ENCODE assay signal across 7 mouse cellular contexts in genomic region chr16:87501304-87502078, GRCm38 (mm10). TPM values are rescaled to one million over a fixed set of nuclear protein-coding genes. Genes with fewer than 3 reads are reported as not detected.
DNase-seq lines count a peak whose midpoint lies in the region; ATAC-seq and TF ChIP-seq lines count a peak whose summit lies in the region.

No protein-coding gene starts in this region.

- no peaks in the 10 kb centered on the region for H3K27me3 ChIP-seq in heart, embryonic 10.5 days (ENCODE audit: insufficient read depth, poor library complexity, severe bottlenecking)
- H3K27me3 ChIP-seq in liver, embryonic 11.5 days (replicated peaks; ENCODE audit: control insufficient read depth, insufficient read depth, low read length) = no peaks in the 10 kb centered on the region

- H3K4me1 ChIP-seq in ES-E14 (ENCODE audit: control insufficient read depth in 2 of 2, insufficient read depth in 2 of 2, low read length in 2 of 2, poor library complexity in 1 of 2) = peaks cover 0 to 2% of the 10 kb centered on the region in 2 experiments; a peak in 2 of 4 replicates
- peaks cover 18% of the 10 kb centered on the region for H3K4me1 ChIP-seq in heart, embryonic 10.5 days
- peaks cover 9% of the 10 kb centered on the region for H3K4me1 ChIP-seq in liver, embryonic 11.5 days (replicated peaks; ENCODE audit: control insufficient read depth, insufficient read depth, low read length)

- no peak overlapping the region for H3K27ac ChIP-seq in ES-E14 (ENCODE audit: insufficient read depth, low read depth, low read length, poor library complexity, severe bottlenecking)
- peak overlapping the region; percentile 65; the same call in 1 of the 2 replicates for H3K27ac ChIP-seq in heart, embryonic 10.5 days
- no peak overlapping the region for H3K27ac ChIP-seq in liver, embryonic 11.5 days (ENCODE audit: low read depth, low read length)

- 21% methylated on average over 13 of the region's 13 CpGs for WGBS in heart, embryonic 10.5 days
- WGBS in liver, embryonic 11.5 days = 38% methylated on average over 13 of the region's 13 CpGs

- peak; percentile 40 for DNase-seq in ES-E14 (ENCODE audit: low read depth, low spot score)
- DNase-seq in MEL-GATA-1-ER (ENCODE audit: extremely low read depth, low read depth) = peak; percentile 56
- peak; percentile 86 for DNase-seq in heart, embryonic 10.5 days (ENCODE audit: low spot score)
- peak; percentile 51 for DNase-seq in liver, embryonic 11.5 days (ENCODE audit: low spot score)
- no peak for DNase-seq in layer of hippocampus, adult 11-12 months (ENCODE audit: low spot score)
- DNase-seq in cerebellum, postnatal 14 days = no peak

- in situ Hi-C loops in ES-E14 (cut with MboI; ENCODE audit: low sequenced_read_pairs in 2 of 2, unreplicated experiment in 2 of 2) = loop anchor here in 1 of 2 experiments (25.0 kb wide), 1 partner anchor 261 kb away; no protein-coding TSS in a partner anchor

- H3K36me3 ChIP-seq in ES-E14 (ENCODE audit: control insufficient read depth, insufficient read depth, low read length, poor library complexity, severe bottlenecking) = no peaks in the 10 kb centered on the region
- H3K36me3 ChIP-seq in heart, embryonic 10.5 days = no peaks in the 10 kb centered on the region
- H3K36me3 ChIP-seq in liver, embryonic 11.5 days (ENCODE audit: control insufficient read depth, insufficient read depth, low read length) = no peaks in the 10 kb centered on the region

- H3K4me2 ChIP-seq in liver, embryonic 11.5 days = no peak overlapping the region

- no peak overlapping the region for H3K4me3 ChIP-seq in ES-E14 (ENCODE audit: insufficient read depth in 1 of 2, low read depth in 1 of 2, low read length in 2 of 2, poor library complexity in 1 of 2, severe bottlenecking in 1 of 2)
- H3K4me3 ChIP-seq in heart, embryonic 10.5 days = no peak overlapping the region; the same call in 1 of the 2 replicates
- no peak overlapping the region for H3K4me3 ChIP-seq in liver, embryonic 11.5 days (ENCODE audit: low read depth, low read length)

- H3K9ac ChIP-seq in ES-E14 (ENCODE audit: insufficient read depth, low read depth, low read length, poor library complexity, severe bottlenecking) = no peak overlapping the region
- H3K9ac ChIP-seq in liver, embryonic 11.5 days (ENCODE audit: low read depth, low read length) = no peak overlapping the region

- ATAC-seq in liver, embryonic 11.5 days (replicated peaks; ENCODE audit: low FRiP score) = peak; percentile 81
- no peak for ATAC-seq in megakaryocyte, adult 5-6 weeks (ENCODE audit: poor library complexity, severe bottlenecking)

- no peaks in the 10 kb centered on the region for H3K9me3 ChIP-seq in ES-E14 (ENCODE audit: control insufficient read depth, insufficient read depth, low read depth, low read length)
- no peaks in the 10 kb centered on the region for H3K9me3 ChIP-seq in heart, embryonic 10.5 days
- H3K9me3 ChIP-seq in liver, embryonic 11.5 days (ENCODE audit: control insufficient read depth, low read length) = no peaks in the 10 kb centered on the region

TF ChIP-seq in ES-E14, 5 proteins besides CTCF, POLR2A, EP300 and RAD21:
- TF ChIP-seq ZNF384 (IDR thresholded peaks at IDR 0.05; ENCODE audit: low read depth, low read length) (no peak), HCFC1 (IDR thresholded peaks at IDR 0.05; ENCODE audit: borderline replicate concordance, insufficient read depth, low read length) (no peak), MAFK (IDR thresholded peaks at IDR 0.05; ENCODE audit: insufficient read depth, low read depth, low read length) (no peak), ZC3H11A (IDR thresholded peaks at IDR 0.05; ENCODE audit: borderline replicate concordance, low read depth, low read length) (no peak), CHD2 (IDR thresholded peaks at IDR 0.05; ENCODE audit: low read depth, low read length) (no peak)

RNA-seq across cellular contexts. Expression of gene Cct8, which starts 5.8 kb away (rescaled TPM):
- total RNA-seq in ES-E14 (2012; rRNA removed) = 271 and 355 TPM in 2 replicates
- polyA plus RNA-seq in heart, embryonic 10.5 days (2016; fragmentation: Nextera tagmentation; extraction: Ambion mirVana) = 437 and 566 TPM in 2 replicates
- polyA plus RNA-seq in liver, embryonic 11.5 days (2014; fragmentation: Nextera tagmentation; extraction: Ambion mirVana) = 614 and 690 TPM in 2 replicates
- total RNA-seq in megakaryocyte, adult 5-6 weeks (2015) = 158 and 163 TPM in 2 replicates
- 331 and 390 TPM in 2 replicates for total RNA-seq in megakaryocyte, adult 5-6 weeks (2017)

RNA-seq across cellular contexts. Expression of gene Usp16, which starts 47.0 kb away (rescaled TPM):
- 47.1 and 51.0 TPM in 2 replicates for total RNA-seq in ES-E14 (2012; rRNA removed)
- 36.2 and 38.6 TPM in 2 replicates for polyA plus RNA-seq in heart, embryonic 10.5 days (2016; fragmentation: Nextera tagmentation; extraction: Ambion mirVana)
- 37.4 and 42.7 TPM in 2 replicates for polyA plus RNA-seq in liver, embryonic 11.5 days (2014; fragmentation: Nextera tagmentation; extraction: Ambion mirVana)
- total RNA-seq in megakaryocyte, adult 5-6 weeks (2015) = 49.7 and 73.0 TPM in 2 replicates
- total RNA-seq in megakaryocyte, adult 5-6 weeks (2017) = 57.2 and 90.2 TPM in 2 replicates

RNA-seq across cellular contexts. Expression of gene Map3k7cl, which starts 51.6 kb away (rescaled TPM):
- not detected in 2 replicates for total RNA-seq in ES-E14 (2012; rRNA removed)
- not detected in 2 replicates for polyA plus RNA-seq in heart, embryonic 10.5 days (2016; fragmentation: Nextera tagmentation; extraction: Ambion mirVana)
- polyA plus RNA-seq in liver, embryonic 11.5 days (2014; fragmentation: Nextera tagmentation; extraction: Ambion mirVana) = not detected in 2 replicates
- not detected in 2 replicates for total RNA-seq in megakaryocyte, adult 5-6 weeks (2015)
- total RNA-seq in megakaryocyte, adult 5-6 weeks (2017) = not detected in 2 replicates

Comparison
In these comparisons a context has a peak if more than half of its experiments do, and no peak if none do; other contexts are left out.
1. DNase-seq: peak in ES-E14 (single experiment), MEL-GATA-1-ER (single experiment), heart, embryonic 10.5 days (single experiment) and liver, embryonic 11.5 days (single experiment); none in layer of hippocampus, adult 11-12 months (single experiment) and cerebellum, postnatal 14 days (0 of 2).